Mouse (Mus musculus): Measurements from ENCODE around the gene Gm9112.
"Not testable (repeated sequence)": the region's sequence is repeated elsewhere in the genome, so short reads cannot be mapped to it uniquely, and the experiment has no call there.

DNA sequence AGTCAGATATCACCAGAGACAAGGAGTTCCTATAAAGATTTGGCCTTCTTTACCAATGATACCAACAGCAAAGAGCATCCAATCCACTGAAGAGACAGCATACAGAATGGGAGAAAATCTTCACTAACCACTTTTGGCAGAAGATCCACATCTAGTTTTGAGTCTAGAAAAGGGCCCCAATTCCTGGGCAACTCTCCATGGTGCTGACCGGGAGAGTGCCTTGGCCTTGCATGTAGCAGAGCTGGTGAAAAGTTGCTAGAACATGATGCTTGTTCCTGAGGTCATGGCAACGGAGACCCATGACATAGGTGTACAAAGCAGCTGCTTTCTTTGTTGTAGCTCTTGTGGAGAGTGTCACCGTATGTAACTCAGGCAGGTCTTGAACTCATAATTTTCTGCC lies 6.8 kb downstream of the Gm9112 start:
- TF ChIP-seq CTCF (IDR thresholded peaks at IDR 0.05; ENCODE audit: low read depth, low read length); GATA1 (IDR thresholded peaks at IDR 0.05; ENCODE audit: borderline replicate concordance, low read length); POLR2AphosphoS5 (IDR thresholded peaks at IDR 0.05; ENCODE audit: insufficient replicate concordance, low read depth, low read length): not testable (repeated sequence)

All from G1E (cell line).